In the genomic region with DNA sequence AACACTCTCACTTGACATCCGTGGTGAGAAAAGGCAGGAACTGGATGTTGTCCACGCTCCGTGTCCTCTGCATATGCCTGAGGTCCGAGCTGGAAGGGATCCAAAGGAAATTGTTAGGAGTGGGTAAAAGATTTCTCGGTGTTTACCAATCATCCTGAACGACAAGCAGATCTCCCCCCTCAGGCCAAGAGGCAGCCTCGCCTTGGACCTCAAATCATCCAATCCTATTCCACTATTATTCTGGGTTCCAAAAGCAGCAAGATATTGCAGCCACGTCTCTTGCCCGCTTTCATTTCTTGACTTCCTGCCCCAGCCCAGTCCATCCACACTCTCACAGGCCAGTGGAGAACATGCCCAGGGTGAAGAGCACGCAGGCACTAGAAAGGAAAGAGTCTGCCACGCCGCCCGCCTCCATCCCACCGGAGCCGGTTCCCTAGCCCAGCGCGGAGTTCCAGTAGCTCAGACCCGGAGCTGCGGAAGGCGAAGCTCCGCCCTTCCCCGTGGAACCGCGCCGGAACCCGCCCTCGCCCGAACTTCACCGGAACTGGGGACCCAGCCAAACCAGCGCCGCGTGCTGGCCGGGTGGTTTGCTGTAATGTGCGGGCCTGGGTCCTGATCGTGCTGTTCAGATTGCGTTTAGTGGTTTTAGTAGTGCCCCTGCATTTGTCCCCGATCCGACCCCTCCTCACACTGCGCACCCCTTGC, we compare ENCODE assay signal across 8 mouse cellular contexts. TPM values are rescaled to one million over a fixed set of nuclear protein-coding genes. Genes with fewer than 3 reads are reported as not detected.
DNase-seq lines count a peak whose midpoint lies in the region; ATAC-seq and TF ChIP-seq lines count a peak whose summit lies in the region.

A gene (minus strand): TSS at position 520 of the 705 bp plus-strand sequence.

- H3K27ac ChIP-seq in forebrain, embryonic 16.5 days (ENCODE audit: low read length), result peak within 1 kb of the TSS; percentile 61
- H3K27ac ChIP-seq in layer of hippocampus, adult 2 months, result peak within 1 kb of the TSS; percentile 94
- peak within 1 kb of the TSS; percentile 93 for H3K27ac ChIP-seq in lung, embryonic 16.5 days (ENCODE audit: low read length)

- peaks cover 24% of the 10 kb centered on the region for H3K27me3 ChIP-seq in E14TG2a.4 (ENCODE audit: insufficient read depth, low read length)
- H3K27me3 ChIP-seq in forebrain, embryonic 16.5 days (replicated peaks; ENCODE audit: control insufficient read depth, insufficient read depth, low read length), result no peaks in the 10 kb centered on the region
- H3K27me3 ChIP-seq in lung, embryonic 16.5 days (ENCODE audit: control insufficient read depth, insufficient read depth, low read depth, low read length), result no peaks in the 10 kb centered on the region

- peak; percentile 83 for DNase-seq in cerebellum, adult 11-12 months
- DNase-seq in heart, postnatal 36 days, result peak; percentile 92 to 93
- peak; percentile 88 for DNase-seq in layer of hippocampus, adult 2 months (ENCODE audit: low spot score in 2 of 2)
- DNase-seq in ovary, postnatal 10 days (ENCODE audit: low spot score), result peak; percentile 83
- DNase-seq in thymus, postnatal 14 days, result peak; percentile 88

- 2% methylated on average over 39 of the region's 39 CpGs for WGBS in forebrain, embryonic 16.5 days
- 3% methylated on average over 39 of the region's 39 CpGs for WGBS in lung, embryonic 16.5 days

- peaks cover 18% of the 10 kb centered on the region for H3K36me3 ChIP-seq in E14TG2a.4 (ENCODE audit: insufficient read depth, low read length)
- H3K36me3 ChIP-seq in forebrain, embryonic 16.5 days (ENCODE audit: control insufficient read depth, insufficient read depth), result no peaks in the 10 kb centered on the region
- peaks cover 19% of the 10 kb centered on the region for H3K36me3 ChIP-seq in lung, embryonic 16.5 days (ENCODE audit: control insufficient read depth, insufficient read depth, low read length)

- ATAC-seq in forebrain, embryonic 16.5 days, result peak; percentile 47
- peak; percentile 73 for ATAC-seq in lung, embryonic 16.5 days (ENCODE audit: low read depth)

- intact Hi-C loops in heart, postnatal 36 days (cut with DNase I), result no loop called here

- H3K4me3 ChIP-seq in E14TG2a.4 (replicated peaks; ENCODE audit: low read length), result peak within 1 kb of the TSS; percentile 73
- peak within 1 kb of the TSS; percentile 61 for H3K4me3 ChIP-seq in forebrain, embryonic 16.5 days (replicated peaks; ENCODE audit: low read length)
- peak within 1 kb of the TSS; percentile 71 for H3K4me3 ChIP-seq in layer of hippocampus, adult 2 months
- peak within 1 kb of the TSS; percentile 66 for H3K4me3 ChIP-seq in lung, embryonic 16.5 days (ENCODE audit: low read length)

- peak within 1 kb of the TSS; percentile 86 for H3K4me2 ChIP-seq in forebrain, embryonic 16.5 days (ENCODE audit: low read length)
- peak within 1 kb of the TSS; percentile 51 for H3K4me2 ChIP-seq in lung, embryonic 16.5 days (ENCODE audit: low read depth, low read length)

- H3K9me3 ChIP-seq in E14TG2a.4 (ENCODE audit: low read length), result no peaks in the 10 kb centered on the region
- no peaks in the 10 kb centered on the region for H3K9me3 ChIP-seq in forebrain, embryonic 16.5 days (ENCODE audit: control insufficient read depth, low read length)
- H3K9me3 ChIP-seq in lung, embryonic 16.5 days (ENCODE audit: control insufficient read depth, low read length), result no peaks in the 10 kb centered on the region

- no peak for TF ChIP-seq CTCF in E14TG2a.4 (conservative IDR thresholded peaks at IDR 0.05; ENCODE audit: low read length)
- TF ChIP-seq CTCF in layer of hippocampus, adult 2 months (conservative IDR thresholded peaks at IDR 0.05), result peak; percentile 65

- H3K9ac ChIP-seq in forebrain, embryonic 16.5 days (replicated peaks; ENCODE audit: low read depth, low read length), result peak within 1 kb of the TSS; percentile 80
- peak within 1 kb of the TSS; percentile 80 for H3K9ac ChIP-seq in lung, embryonic 16.5 days (ENCODE audit: low read length)

- H3K4me1 ChIP-seq in E14TG2a.4 (replicated peaks; ENCODE audit: low read depth, low read length), result peaks cover 63% of the 10 kb centered on the region
- peaks cover 27% of the 10 kb centered on the region for H3K4me1 ChIP-seq in forebrain, embryonic 16.5 days (replicated peaks; ENCODE audit: control insufficient read depth, insufficient read depth, low read length)
- H3K4me1 ChIP-seq in lung, embryonic 16.5 days (replicated peaks; ENCODE audit: control insufficient read depth, insufficient read depth, low read length), result peaks cover 37% of the 10 kb centered on the region

RNA-seq across cellular contexts. Expression of the gene that starts here (rescaled TPM):
- polyA plus RNA-seq in forebrain, embryonic 16.5 days (2015; fragmentation: Nextera tagmentation; extraction: Ambion mirVana), result 38.6 and 41.2 TPM in 2 replicates
- total RNA-seq in heart, postnatal 36 days (2021), result 10 to 100 TPM; 20.5 to 23.0 TPM
- 10 to 100 TPM; 46.3 to 58.9 TPM for total RNA-seq in layer of hippocampus, adult 2 months (2021)
- polyA plus RNA-seq in lung, embryonic 16.5 days (2015; fragmentation: Nextera tagmentation; extraction: Ambion mirVana), result 65.7 and 66.7 TPM in 2 replicates

Comparison
In these comparisons a context has a peak if more than half of its experiments do, and no peak if none do; other contexts are left out.
1. Peak in every context shown above with its lines: DNase-seq, ATAC-seq, H3K4me3 ChIP-seq and H3K27ac ChIP-seq.